Mouse (Mus musculus) heart, embryonic 15.5 days (tissue): ENCODE measurements around the gene Rnf123. TPM values are rescaled to one million over a fixed set of nuclear protein-coding genes. Genes with fewer than 3 reads are reported as not detected.

ENCODE experiments used
- microRNA-seq: library from miRNA; unstranded; fragments of <30 nt; microRNA quantifications from one replicate; pipeline ENCODE4, GENCODE M21; 2016
- polyA plus RNA-seq: library from polyadenylated mRNA; unstranded; fragments of >200 nt; fragmentation: Nextera tagmentation; extraction: Ambion mirVana; gene quantifications from 2 replicates; pipeline ENCODE4 v1.2.1, GENCODE M21; 2015

Rnf123 gene
- polyA plus RNA-seq, 1 experiment from 2014 or later, result 29.8 TPM

Small RNA genes within 50 kb of the gene (microRNA-seq; reads per million reads assigned to microRNA genes)
- gene Gm47303 (not detected), gene Mir7088 (not detected)

Other genes with a start within 250 kb of the Rnf123 start
- gene Rbm6, start 210.1 kb downstream of the Rnf123 start, polyA plus RNA-seq, result 43.2 and 48.0 TPM in 2 replicates
- gene Mon1a, start 195.2 kb downstream of the Rnf123 start, polyA plus RNA-seq, result 8.5 and 9.8 TPM in 2 replicates
- gene Mst1r, start 176.5 kb downstream of the Rnf123 start, polyA plus RNA-seq, result 2.1 and 4.1 TPM in 2 replicates
- gene Actl11, start 154.9 kb downstream of the Rnf123 start, polyA plus RNA-seq, result not detected in 2 replicates
- gene Camkv, start 147.7 kb downstream of the Rnf123 start, polyA plus RNA-seq, result 0.20 and 0.77 TPM in 2 replicates
- gene Traip, start 133.2 kb downstream of the Rnf123 start, polyA plus RNA-seq, result 10.1 and 13.0 TPM in 2 replicates
- gene Uba7, start 107.8 kb downstream of the Rnf123 start, polyA plus RNA-seq, result 22.6 and 32.8 TPM in 2 replicates
- gene Gm20661, start 100.3 kb downstream of the Rnf123 start, polyA plus RNA-seq, result 2.8 and 4.3 TPM in 2 replicates
- 35.7 and 46.9 TPM in 2 replicates for gene Inka1, start 97.5 kb downstream of the Rnf123 start, polyA plus RNA-seq
- gene Cdhr4, start 90.8 kb downstream of the Rnf123 start, polyA plus RNA-seq, result 5.1 and 6.1 TPM in 2 replicates
- gene Gm20662, start 87.0 kb downstream of the Rnf123 start, polyA plus RNA-seq, result 0.19 and 0.65 TPM in 2 replicates
- 34.5 and 42.9 TPM in 2 replicates for gene Ip6k1, start 80.8 kb downstream of the Rnf123 start, polyA plus RNA-seq
- gene Gmppb, start 34.1 kb downstream of the Rnf123 start, polyA plus RNA-seq, result 18.3 and 23.8 TPM in 2 replicates
- gene Amigo3, start 30.2 kb downstream of the Rnf123 start, polyA plus RNA-seq, result 1.5 and 2.3 TPM in 2 replicates
- 0.81 TPM in 1 of 2 replicates, not detected in the other for gene Mst1, start 2.9 kb downstream of the Rnf123 start, polyA plus RNA-seq
- 46.4 and 65.9 TPM in 2 replicates for gene Apeh, start 11.3 kb upstream of the Rnf123 start, polyA plus RNA-seq
- 0.13 and 0.84 TPM in 2 replicates for gene Bsn, start 107.0 kb upstream of the Rnf123 start, polyA plus RNA-seq
- gene Dag1, start 180.6 kb upstream of the Rnf123 start, polyA plus RNA-seq, result 128 and 143 TPM in 2 replicates
- 23.9 and 29.0 TPM in 2 replicates for gene Nicn1, start 207.1 kb upstream of the Rnf123 start, polyA plus RNA-seq
- gene Amt, start 213.5 kb upstream of the Rnf123 start, polyA plus RNA-seq, result 8.2 and 9.1 TPM in 2 replicates
- 356 and 369 TPM in 2 replicates for gene Rhoa, start 222.8 kb upstream of the Rnf123 start, polyA plus RNA-seq
- 31.6 and 34.9 TPM in 2 replicates for gene Tcta, start 222.8 kb upstream of the Rnf123 start, polyA plus RNA-seq